Mouse (Mus musculus) heart, embryonic 15.5 days (tissue): ENCODE measurements around the gene Nmt1. TPM values are rescaled to one million over a fixed set of nuclear protein-coding genes. Genes with fewer than 3 reads are reported as not detected.

ENCODE experiments used
- ATAC-seq: fragments of 200-750 bp; cut with Nextera tagmentation; replicated peaks from 2 replicates; pipeline ENCODE4 v1.8.0; 2017; ENCODE audit warnings: low read depth, moderate TSS enrichment; ENCODE audit not compliant: insufficient number of reproducible peaks, insufficient read depth, low FRiP score
- H3K27ac ChIP-seq: fragments of 300-500 bp; sonication (generic); 2 replicates; pipeline ENCODE4 v1.5.1; 2015; ENCODE audit warnings: mild to moderate bottlenecking, inconsistent platforms
- H3K27me3 ChIP-seq: fragments of 300-500 bp; sonication (generic); 2 replicates; pipeline ENCODE4 v1.6.1; 2015; ENCODE audit warnings: inconsistent platforms
- H3K36me3 ChIP-seq: fragments of 300-500 bp; sonication (generic); 2 replicates; pipeline ENCODE4 v1.6.1; 2015; ENCODE audit warnings: mild to moderate bottlenecking, inconsistent platforms
- H3K4me1 ChIP-seq: fragments of 300-500 bp; sonication (generic); replicated peaks from 2 replicates; pipeline ENCODE4 v1.6.1; 2015; ENCODE audit warnings: inconsistent platforms
- H3K4me2 ChIP-seq: fragments of 300-500 bp; sonication (generic); 2 replicates; pipeline ENCODE4 v1.6.1; 2015; ENCODE audit warnings: inconsistent platforms, mild to moderate bottlenecking, moderate library complexity
- H3K4me3 ChIP-seq: fragments of 300-500 bp; sonication (generic); 2 replicates; pipeline ENCODE4 v1.5.1; 2015; ENCODE audit warnings: mild to moderate bottlenecking, inconsistent platforms
- H3K9ac ChIP-seq: fragments of 300-500 bp; sonication (generic); 2 replicates; pipeline ENCODE4 v1.6.1; 2015; ENCODE audit warnings: mild to moderate bottlenecking, inconsistent platforms
- H3K9me3 ChIP-seq: fragments of 300-500 bp; sonication (generic); replicated peaks from 2 replicates; pipeline ENCODE4 v1.6.1; 2016; ENCODE audit warnings: inconsistent platforms
- WGBS: fragments of 180-500 bp; shearing (Covaris S2); methylation state at CpG from one replicate; pipeline ENCODE4 v1.1.7; 2015; ENCODE audit warnings: mixed read lengths; 5-methylcytosine and 5-hydroxymethylcytosine counted together
- polyA plus RNA-seq: library from polyadenylated mRNA; unstranded; fragments of >200 nt; fragmentation: Nextera tagmentation; extraction: Ambion mirVana; gene quantifications from 2 replicates; pipeline ENCODE4 v1.2.1, GENCODE M21; 2015

Nmt1 gene
- polyA plus RNA-seq, result 39.1 and 47.8 TPM in 2 replicates

- H3K4me3 ChIP-seq, result peak within 1 kb of the TSS; percentile 89
- WGBS, result under 1% methylated on average over 36 of the region's 36 CpGs
- peaks cover 29% of the 10 kb centered on the region for H3K4me1 ChIP-seq
- peak within 1 kb of the TSS; percentile 85 for H3K27ac ChIP-seq
- no peaks in the 10 kb centered on the region for H3K27me3 ChIP-seq
- H3K36me3 ChIP-seq, result peaks cover 9% of the 10 kb centered on the region
- H3K4me2 ChIP-seq, result peak within 1 kb of the TSS; percentile 72
- ATAC-seq, result peak; percentile 98
- peak within 1 kb of the TSS; percentile 74 for H3K9ac ChIP-seq
- H3K9me3 ChIP-seq, result no peaks in the 10 kb centered on the region
Measured at GRCm38 (mm10) chr11:103028176-103028891, at the start of gene Nmt1, which contains the start of gene Dcakd. Nmt1 (plus strand) TSS chr11:103028190. Dcakd (minus strand) TSS chr11:103028333.

GRCm38 (mm10) chr11:102981151-102981890 lies 46.7 kb upstream of the Nmt1 start:
- no peak overlapping the region for H3K9ac ChIP-seq
- H3K36me3 ChIP-seq, result no peaks in the 10 kb centered on the region
- no peak overlapping the region for H3K4me2 ChIP-seq
- 46% methylated on average over 10 of the region's 10 CpGs for WGBS
- H3K4me3 ChIP-seq, result no peak overlapping the region
- H3K27ac ChIP-seq, result no peak overlapping the region
- H3K9me3 ChIP-seq, result no peaks in the 10 kb centered on the region
- ATAC-seq, result no peak
- H3K27me3 ChIP-seq, result no peaks in the 10 kb centered on the region
- peaks cover 10% of the 10 kb centered on the region for H3K4me1 ChIP-seq

GRCm38 (mm10) chr11:102984086-102984485 lies 43.9 kb upstream of the Nmt1 start:
- 90% methylated on average over 9 of the region's 9 CpGs for WGBS
- Histone ChIP-seq H3K4me3 (no peak overlapping the region), H3K27ac (no peak overlapping the region), H3K27me3 (peaks cover 11% of the 10 kb centered on the region), H3K9ac (no peak overlapping the region), H3K9me3 (no peaks in the 10 kb centered on the region), H3K36me3 (no peaks in the 10 kb centered on the region), H3K4me2 (no peak overlapping the region), H3K4me1 (no peaks in the 10 kb centered on the region)
- ATAC-seq, result no peak

DNA sequence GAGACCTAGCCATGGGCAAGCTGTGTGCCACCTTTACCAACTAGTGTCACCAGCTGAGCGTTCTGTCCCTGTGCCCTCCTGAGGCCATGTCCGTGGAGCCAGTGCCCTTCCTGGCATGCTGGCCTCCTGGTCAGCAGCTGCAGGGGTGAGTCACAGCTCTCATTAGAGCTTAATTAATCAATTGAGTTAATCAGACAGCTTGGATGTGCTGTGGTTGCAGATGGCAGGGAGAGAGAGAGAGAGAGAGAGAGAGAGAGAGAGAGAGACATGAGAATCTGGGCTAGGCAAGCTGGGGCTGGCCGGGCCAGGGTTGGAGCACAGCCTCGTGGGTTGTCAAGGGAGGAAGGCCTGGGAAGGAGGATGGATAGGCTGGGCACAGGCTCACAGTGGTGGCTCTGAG lies 43.4 kb upstream of the Nmt1 start:
- H3K36me3 ChIP-seq, result no peaks in the 10 kb centered on the region
- no peak; the same call in 1 of the 2 replicates for ATAC-seq
- WGBS, result 70% methylated on average over 4 of the region's 4 CpGs
- H3K9me3 ChIP-seq, result no peaks in the 10 kb centered on the region
- H3K4me1 ChIP-seq, result peaks cover 1% of the 10 kb centered on the region
- no peak overlapping the region for H3K4me2 ChIP-seq
- H3K9ac ChIP-seq, result no peak overlapping the region
- H3K27ac ChIP-seq, result no peak overlapping the region
- H3K4me3 ChIP-seq, result no peak overlapping the region
- H3K27me3 ChIP-seq, result peaks cover 16% of the 10 kb centered on the region

GRCm38 (mm10) chr11:102985160-102985559 lies 42.8 kb upstream of the Nmt1 start:
- H3K9ac ChIP-seq, result no peak overlapping the region
- no peak for ATAC-seq
- H3K4me1 ChIP-seq, result peaks cover 7% of the 10 kb centered on the region
- no peak overlapping the region for H3K4me3 ChIP-seq
- 55% methylated on average over 6 of the region's 6 CpGs for WGBS
- H3K4me2 ChIP-seq, result no peak overlapping the region
- H3K36me3 ChIP-seq, result no peaks in the 10 kb centered on the region
- no peak overlapping the region for H3K27ac ChIP-seq
- H3K9me3 ChIP-seq, result no peaks in the 10 kb centered on the region
- H3K27me3 ChIP-seq, result peaks cover 22% of the 10 kb centered on the region

GRCm38 (mm10) chr11:102989641-102990151 lies 38.3 kb upstream of the Nmt1 start:
- Histone ChIP-seq H3K36me3 (peaks cover 2% of the 10 kb centered on the region; the same call in 1 of the 2 replicates), H3K27ac (no peak overlapping the region), H3K4me2 (peak overlapping the region; percentile 91), H3K9ac (peak overlapping the region; percentile 50), H3K4me3 (peak overlapping the region; percentile 50), H3K27me3 (peaks cover 45% of the 10 kb centered on the region), H3K9me3 (no peaks in the 10 kb centered on the region), H3K4me1 (peaks cover 23% of the 10 kb centered on the region)
- no peak for ATAC-seq
- 11% methylated on average over 28 of the region's 28 CpGs for WGBS

DNA sequence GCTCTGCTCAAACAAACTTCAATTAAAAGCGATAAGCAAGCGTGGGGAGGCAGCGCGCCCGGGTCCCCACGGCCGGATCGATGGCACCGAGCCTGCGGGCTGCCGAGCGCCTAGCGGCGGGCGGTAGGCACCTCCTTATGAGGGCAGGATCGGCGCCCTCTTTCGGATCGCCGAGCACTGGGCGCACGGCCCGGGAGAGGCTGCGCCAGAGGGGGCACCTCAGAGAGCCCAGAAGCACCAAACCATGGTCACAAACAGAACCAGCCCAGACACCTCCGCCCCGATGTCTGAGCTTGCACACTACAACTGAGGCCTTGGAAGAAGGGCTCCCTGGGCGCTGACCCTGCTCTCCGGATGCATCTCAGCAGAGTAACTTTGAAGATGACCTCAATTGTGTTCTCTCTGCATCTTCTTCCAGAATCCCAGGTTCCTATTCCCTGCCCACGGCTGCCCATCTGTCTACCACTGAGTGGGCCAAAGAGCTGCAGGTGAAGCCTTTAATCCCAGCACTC lies 37.8 kb upstream of the Nmt1 start:
- peaks cover 23% of the 10 kb centered on the region for H3K4me1 ChIP-seq
- H3K27me3 ChIP-seq, result peaks cover 45% of the 10 kb centered on the region
- peak overlapping the region; percentile 50 for H3K9ac ChIP-seq
- peaks cover 7% of the 10 kb centered on the region; the same call in 1 of the 2 replicates for H3K36me3 ChIP-seq
- no peak for ATAC-seq
- H3K27ac ChIP-seq, result no peak overlapping the region
- H3K4me3 ChIP-seq, result peak overlapping the region; percentile 50
- H3K9me3 ChIP-seq, result no peaks in the 10 kb centered on the region
- WGBS, result 3% methylated on average over 29 of the region's 29 CpGs
- H3K4me2 ChIP-seq, result peak overlapping the region; percentile 91

DNA sequence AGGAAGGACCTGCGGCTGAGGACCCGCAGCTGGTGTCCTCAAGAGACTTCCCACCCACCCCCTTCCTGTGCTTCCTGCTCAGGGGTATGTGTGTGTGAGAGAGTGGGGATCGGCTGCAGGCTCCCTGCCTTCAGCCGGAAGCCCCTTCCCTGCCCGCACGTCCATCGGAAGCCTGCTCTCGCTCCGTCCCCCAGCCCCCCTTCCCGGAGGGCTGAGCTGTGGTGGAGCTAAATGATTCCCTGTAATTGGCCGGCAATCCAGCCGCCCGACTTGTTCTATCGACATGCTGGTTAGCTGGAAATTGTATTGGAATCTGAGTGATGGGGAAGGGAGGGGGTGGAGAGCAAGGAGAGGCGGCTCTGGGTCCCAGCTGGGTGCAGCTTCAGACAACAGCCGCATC lies 36.3 kb upstream of the Nmt1 start:
- Histone ChIP-seq H3K9ac (0 out of 2 replicates have a peak overlapping the region, but pooled peaks have one; percentile 17), H3K4me2 (peak overlapping the region; percentile 54), H3K27me3 (peaks cover 45% of the 10 kb centered on the region), H3K4me1 (peaks cover 23% of the 10 kb centered on the region), H3K9me3 (no peaks in the 10 kb centered on the region), H3K27ac (no peak overlapping the region), H3K4me3 (peak overlapping the region; percentile 30), H3K36me3 (peaks cover 18% of the 10 kb centered on the region)
- ATAC-seq, result no peak
- WGBS, result 2% methylated on average over 15 of the region's 16 CpGs

DNA sequence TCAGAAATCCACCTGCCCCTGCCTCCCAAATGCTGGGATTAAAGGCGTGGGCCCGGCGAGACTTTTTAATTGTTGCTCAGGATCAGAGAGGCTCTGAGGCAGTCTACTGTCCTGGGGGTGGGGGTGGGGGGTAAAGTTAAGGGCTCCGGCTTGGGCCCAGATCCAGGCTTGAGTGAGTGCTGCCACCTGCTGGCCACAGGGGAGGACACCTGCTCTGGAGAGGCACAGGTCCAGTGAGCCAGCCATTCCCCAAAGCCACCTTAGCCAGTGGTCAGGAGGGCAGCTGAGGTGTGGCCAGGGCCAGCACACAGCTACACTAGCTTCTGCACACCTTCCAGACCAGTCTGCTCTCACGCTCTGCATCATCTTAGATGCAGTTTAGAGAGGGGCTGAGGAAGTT lies 35.0 kb upstream of the Nmt1 start:
- Histone ChIP-seq H3K9me3 (no peaks in the 10 kb centered on the region), H3K27ac (no peak overlapping the region), H3K9ac (no peak overlapping the region), H3K27me3 (peaks cover 45% of the 10 kb centered on the region), H3K36me3 (peaks cover 25% of the 10 kb centered on the region), H3K4me3 (no peak overlapping the region), H3K4me1 (peaks cover 32% of the 10 kb centered on the region), H3K4me2 (no peak overlapping the region)
- ATAC-seq, result no peak
- 9% methylated on average over 5 of the region's 5 CpGs for WGBS

DNA sequence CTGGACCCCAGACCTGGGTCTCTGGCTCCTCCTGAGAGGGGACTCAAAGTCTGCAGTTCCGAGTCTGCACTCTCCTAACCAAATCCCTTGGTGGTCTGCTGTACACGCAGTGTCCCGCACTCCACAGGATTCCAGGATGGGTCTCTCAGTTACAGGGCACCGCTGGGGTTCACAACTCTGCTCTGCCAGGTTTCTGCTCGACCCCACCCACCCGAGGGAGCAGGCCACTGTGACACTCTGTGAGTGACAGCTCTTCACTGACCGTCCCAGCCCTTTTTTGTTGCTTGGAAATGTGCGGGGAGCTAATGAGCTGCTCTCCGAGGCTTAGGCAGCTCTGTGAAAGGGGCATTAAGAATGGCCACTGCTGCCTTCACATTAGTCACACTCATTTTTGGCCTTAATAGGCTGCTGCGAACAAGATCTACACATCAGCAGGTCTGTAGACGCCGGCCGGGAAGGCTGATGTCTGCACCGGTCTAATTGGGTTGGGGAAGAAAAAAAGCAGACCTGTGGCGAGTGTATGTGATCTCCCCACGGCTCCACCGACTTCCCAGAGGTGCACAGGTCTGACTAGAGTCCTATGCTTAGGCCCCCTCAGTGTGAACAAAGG lies 34.5 kb upstream of the Nmt1 start:
- H3K4me3 ChIP-seq, result no peak overlapping the region
- no peak for ATAC-seq
- peaks cover 38% of the 10 kb centered on the region for H3K4me1 ChIP-seq
- no peaks in the 10 kb centered on the region for H3K9me3 ChIP-seq
- H3K36me3 ChIP-seq, result peaks cover 25% of the 10 kb centered on the region
- H3K4me2 ChIP-seq, result no peak overlapping the region
- no peak overlapping the region for H3K9ac ChIP-seq
- H3K27ac ChIP-seq, result no peak overlapping the region
- H3K27me3 ChIP-seq, result peaks cover 40% of the 10 kb centered on the region
- 60% methylated on average over 17 of the region's 17 CpGs for WGBS

DNA sequence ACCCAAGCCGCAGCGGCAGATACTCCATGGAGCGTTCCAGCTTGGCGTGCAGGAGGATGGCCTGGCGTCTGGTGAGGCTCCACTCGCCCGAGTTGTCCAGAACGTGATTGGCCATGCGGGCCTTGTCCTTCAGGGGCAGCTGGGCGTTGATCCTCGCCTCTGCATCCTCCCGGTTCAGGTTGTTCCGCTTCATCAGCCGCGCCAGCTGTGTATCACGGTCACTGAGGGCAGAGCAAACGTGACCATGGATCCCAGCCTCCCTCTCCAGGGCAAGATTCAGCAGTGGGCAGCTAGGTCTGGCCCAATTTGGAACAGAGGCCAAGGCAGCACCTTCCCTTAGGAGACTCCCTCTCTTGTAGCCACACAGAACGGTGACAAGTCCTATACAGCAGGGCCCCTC lies 33.0 kb upstream of the Nmt1 start:
- H3K27me3 ChIP-seq, result peaks cover 26% of the 10 kb centered on the region
- no peak overlapping the region for H3K4me3 ChIP-seq
- no peak overlapping the region for H3K27ac ChIP-seq
- ATAC-seq, result no peak
- no peaks in the 10 kb centered on the region for H3K9me3 ChIP-seq
- WGBS, result 89% methylated on average over 18 of the region's 18 CpGs
- peaks cover 31% of the 10 kb centered on the region for H3K36me3 ChIP-seq
- no peak overlapping the region for H3K9ac ChIP-seq
- H3K4me2 ChIP-seq, result no peak overlapping the region
- H3K4me1 ChIP-seq, result peaks cover 47% of the 10 kb centered on the region
